32 mouse cellular contexts compared by ENCODE assay signal in the genomic region with DNA sequence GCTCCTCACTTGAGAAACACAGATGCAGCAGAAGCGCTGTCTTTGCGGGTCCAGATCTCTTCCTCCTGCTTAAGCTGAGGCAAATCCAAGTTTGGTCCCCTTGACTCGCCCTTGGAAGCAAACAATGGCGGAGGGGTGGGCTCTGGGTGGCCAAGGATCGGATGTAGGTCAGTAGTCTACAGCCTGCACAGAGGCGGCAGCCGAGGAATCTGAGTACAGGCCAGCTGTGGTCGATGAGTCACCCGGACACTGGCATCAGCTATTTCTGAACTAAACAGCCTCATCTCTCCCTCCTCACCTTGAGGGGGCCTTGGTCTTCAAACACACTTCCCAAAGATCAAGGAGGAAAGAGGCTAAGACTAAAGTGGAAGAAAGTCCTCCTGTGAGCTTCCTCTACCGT. TPM values are rescaled to one million over a fixed set of nuclear protein-coding genes. Genes with fewer than 3 reads are reported as not detected.
DNase-seq lines count a peak whose midpoint lies in the region; ATAC-seq and TF ChIP-seq lines count a peak whose summit lies in the region.
"Had no signal": no experiment of that assay in that cellular context is flagged by ENCODE, and none has a peak within 500 bp of the region (broad histone marks: within the 10 kb centered on the region; RNA-seq: fewer than 3 reads in every experiment).

No protein-coding gene starts in this region.

- DNase-seq in 3T3-L1 (ENCODE audit: low read depth, low spot score) = peak; percentile 75
- peak; percentile 87 for DNase-seq in adrenal gland, adult 2 months
- peak; percentile 65 for DNase-seq in brain, adult 2 months (ENCODE audit: low read depth, low spot score)
- DNase-seq in spleen, postnatal 10 days (ENCODE audit: low spot score in 2 of 2) = no peak
- DNase-seq: cerebellum, adult 8-10 months; cerebellum, postnatal 36 days; embryo, embryonic 11 days; gastrocnemius, postnatal 14 days; heart, adult 11 months; kidney, adult 8-10 months; kidney, postnatal 10 days; layer of hippocampus, postnatal 36 days; right cerebral cortex, postnatal 4 days had no signal

- H3K9me3 ChIP-seq in forebrain, embryonic 16.5 days (ENCODE audit: control insufficient read depth, low read length) = no peaks in the 10 kb centered on the region
- H3K9me3 ChIP-seq in forebrain, embryonic 12.5 days = no peaks in the 10 kb centered on the region
- H3K9me3 ChIP-seq: embryonic facial prominence, embryonic 13.5 days; forebrain, embryonic 13.5 days; hindbrain, embryonic 15.5 days; intestine, embryonic 15.5 days had no signal

- WGBS in forebrain, embryonic 16.5 days = 92% methylated on average over 10 of the region's 10 CpGs
- 90% methylated on average over 10 of the region's 10 CpGs for WGBS in forebrain, embryonic 12.5 days

- no peak for TF ChIP-seq CTCF in C2C12 (IDR thresholded peaks at IDR 0.05; ENCODE audit: control insufficient read depth, insufficient read depth, insufficient read length)

- H3K79me3 ChIP-seq in C2C12 (ENCODE audit: low read depth) = no peaks in the 10 kb centered on the region

- H3K27ac ChIP-seq in forebrain, embryonic 16.5 days (ENCODE audit: low read length) = no peak overlapping the region
- no peak overlapping the region for H3K27ac ChIP-seq in forebrain, embryonic 12.5 days
- H3K27ac ChIP-seq: embryonic facial prominence, embryonic 13.5 days; forebrain, embryonic 13.5 days; hindbrain, embryonic 15.5 days; intestine, embryonic 15.5 days; layer of hippocampus, adult 2 months; macrophage; stomach, postnatal 0 days had no signal

- H3K9ac ChIP-seq in forebrain, embryonic 16.5 days (replicated peaks; ENCODE audit: low read depth, low read length) = no peak overlapping the region
- no peak overlapping the region for H3K9ac ChIP-seq in forebrain, embryonic 12.5 days
- H3K9ac ChIP-seq: embryonic facial prominence, embryonic 13.5 days; forebrain, embryonic 13.5 days; hindbrain, embryonic 15.5 days; intestine, embryonic 15.5 days had no signal

- no peaks in the 10 kb centered on the region for H3K79me2 ChIP-seq in C2C12 (ENCODE audit: control insufficient read depth, insufficient read depth)

- H3K36me3 ChIP-seq in C2C12 (ENCODE audit: control insufficient read depth, insufficient read depth) = no peaks in the 10 kb centered on the region
- H3K36me3 ChIP-seq in forebrain, embryonic 16.5 days (ENCODE audit: control insufficient read depth, insufficient read depth) = no peaks in the 10 kb centered on the region
- no peaks in the 10 kb centered on the region for H3K36me3 ChIP-seq in forebrain, embryonic 12.5 days (replicated peaks)
- H3K36me3 ChIP-seq: embryonic facial prominence, embryonic 13.5 days; G1E; hindbrain, embryonic 15.5 days; intestine, embryonic 15.5 days had no signal

- H3K4me1 ChIP-seq in forebrain, embryonic 16.5 days (replicated peaks; ENCODE audit: control insufficient read depth, insufficient read depth, low read length) = no peaks in the 10 kb centered on the region
- H3K4me1 ChIP-seq in forebrain, embryonic 12.5 days = no peaks in the 10 kb centered on the region
- H3K4me1 ChIP-seq: embryonic facial prominence, embryonic 13.5 days; forebrain, embryonic 13.5 days; hindbrain, embryonic 15.5 days; intestine, embryonic 15.5 days had no signal

- no peak overlapping the region for H3K4me2 ChIP-seq in forebrain, embryonic 16.5 days (ENCODE audit: low read length)
- H3K4me2 ChIP-seq in forebrain, embryonic 12.5 days = no peak overlapping the region
- H3K4me2 ChIP-seq: embryonic facial prominence, embryonic 13.5 days; forebrain, embryonic 13.5 days; heart, embryonic 11.5 days; hindbrain, embryonic 15.5 days; intestine, embryonic 15.5 days had no signal

- H3ac ChIP-seq in C2C12 (ENCODE audit: control insufficient read depth, insufficient read length, low read depth) = no peak overlapping the region

- H3K4me3 ChIP-seq in C2C12 (ENCODE audit: insufficient read depth, poor library complexity, severe bottlenecking) = no peak overlapping the region
- H3K4me3 ChIP-seq in forebrain, embryonic 16.5 days (replicated peaks; ENCODE audit: low read length) = no peak overlapping the region
- no peak overlapping the region for H3K4me3 ChIP-seq in forebrain, embryonic 12.5 days (replicated peaks)
- H3K4me3 ChIP-seq: embryonic facial prominence, embryonic 13.5 days; erythroblast, embryonic 14.5 days; forebrain, embryonic 13.5 days; hindbrain, embryonic 15.5 days; intestine, embryonic 15.5 days; layer of hippocampus, adult 2 months had no signal

- ATAC-seq in forebrain, embryonic 16.5 days = no peak
- ATAC-seq in forebrain, embryonic 12.5 days (ENCODE audit: low FRiP score) = no peak
- ATAC-seq: forebrain, embryonic 13.5 days; intestine, embryonic 15.5 days had no signal

- H3K27me3 ChIP-seq in C2C12 (ENCODE audit: control insufficient read depth, insufficient read depth, insufficient read length) = peaks cover 42% of the 10 kb centered on the region
- no peaks in the 10 kb centered on the region for H3K27me3 ChIP-seq in forebrain, embryonic 16.5 days (replicated peaks; ENCODE audit: control insufficient read depth, insufficient read depth, low read length)
- 0 out of 2 replicates have a peak, but pooled peaks cover 2% of the 10 kb centered on the region for H3K27me3 ChIP-seq in forebrain, embryonic 12.5 days
- H3K27me3 ChIP-seq: forebrain, embryonic 13.5 days; hindbrain, embryonic 15.5 days; intestine, embryonic 15.5 days had no signal

TF ChIP-seq in C2C12, 6 proteins besides CTCF, POLR2A, EP300 and RAD21:
- TF ChIP-seq CEBPB (IDR thresholded peaks at IDR 0.05; ENCODE audit: low read depth) = no peak
- TF ChIP-seq MAX (IDR thresholded peaks at IDR 0.05) = no peak
- TF ChIP-seq MYOD1 (IDR thresholded peaks at IDR 0.05; ENCODE audit: control insufficient read depth, insufficient read length, low read depth) = no peak
- TF ChIP-seq USF1 (IDR thresholded peaks at IDR 0.05; ENCODE audit: low read depth) = no peak
- TF ChIP-seq FOSL1 (IDR thresholded peaks at IDR 0.05; ENCODE audit: insufficient read depth, low read length, poor library complexity, severe bottlenecking) = peak; percentile 22
TF ChIP-seq in C2C12: peak in this region for 1.

RNA-seq across cellular contexts. Expression of a gene that starts 6.4 kb away (rescaled TPM):
- polyA plus RNA-seq in C2C12 (2012; fragmentation: generic; extraction: Trizol) = not detected
- 1 to 10 TPM in 1 of 2 experiments, under 1 TPM in 1; 0.41 to 1.3 TPM for total RNA-seq in adrenal gland, adult 2 months (2021)
- 0.56 and 0.61 TPM in 2 replicates for polyA plus RNA-seq in adrenal gland, adult 2 months (2012; rRNA removed)
- polyA plus RNA-seq in forebrain, embryonic 16.5 days (2015; fragmentation: Nextera tagmentation; extraction: Ambion mirVana) = 1.0 and 1.2 TPM in 2 replicates
- polyA plus RNA-seq in forebrain, embryonic 12.5 days (2016; fragmentation: Nextera tagmentation; extraction: Ambion mirVana) = 0.15 TPM in 1 of 2 replicates, not detected in the other
- total RNA-seq: G1E; hematopoietic stem cell, adult 5-6 weeks; liver, adult 2 months; neutrophil, adult 5-6 weeks had no signal
- polyA plus RNA-seq: erythroblast, embryonic 14.5 days; G1E; heart, embryonic 11.5 days; heart, postnatal 0 days; limb, embryonic 11.5 days; liver, adult 2 months; liver, embryonic 16.5 days; macrophage had no signal

Comparison
In these comparisons a context has a peak if more than half of its experiments do, and no peak if none do; other contexts are left out.
1. DNase-seq: peak in 3T3-L1 (single experiment), adrenal gland, adult 2 months (single experiment) and brain, adult 2 months (single experiment); none in spleen, postnatal 10 days (0 of 2).